ENCODE assay signal across 8 mouse cellular contexts in the genomic region with DNA sequence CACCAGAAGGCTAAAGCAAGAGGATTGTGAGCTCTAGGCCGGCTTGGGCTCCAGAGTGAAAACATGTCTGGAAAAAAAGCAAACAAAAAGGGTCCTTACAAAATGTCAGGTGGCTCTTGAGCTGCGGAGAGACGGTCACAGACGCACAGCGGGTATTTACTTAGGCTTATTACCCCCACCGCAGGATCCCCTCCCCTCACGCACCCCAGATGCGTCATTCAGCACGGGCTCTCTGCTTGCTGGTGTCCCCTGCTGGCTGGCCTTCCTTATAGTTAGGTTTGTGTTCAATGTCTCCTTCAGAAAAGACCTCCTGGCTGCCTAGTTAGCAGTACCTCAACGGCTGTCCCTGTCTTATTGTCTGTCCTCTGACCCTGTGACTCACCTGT. TPM values are rescaled to one million over a fixed set of nuclear protein-coding genes. Genes with fewer than 3 reads are reported as not detected.
DNase-seq lines count a peak whose midpoint lies in the region; ATAC-seq and TF ChIP-seq lines count a peak whose summit lies in the region.

No protein-coding gene starts in this region.

- no peaks in the 10 kb centered on the region for H3K36me3 ChIP-seq in kidney, postnatal 0 days (ENCODE audit: insufficient read depth, low read length)
- H3K36me3 ChIP-seq in heart, embryonic 16.5 days (ENCODE audit: control insufficient read depth, insufficient read depth): no peaks in the 10 kb centered on the region
- H3K36me3 ChIP-seq in liver, embryonic 13.5 days: no peaks in the 10 kb centered on the region
- H3K36me3 ChIP-seq in neural tube, embryonic 13.5 days: no peaks in the 10 kb centered on the region

- no peak overlapping the region for H3K9ac ChIP-seq in kidney, postnatal 0 days (ENCODE audit: low read depth, low read length)
- H3K9ac ChIP-seq in heart, embryonic 16.5 days (ENCODE audit: low read length): no peak overlapping the region
- H3K9ac ChIP-seq in liver, embryonic 13.5 days: no peak overlapping the region
- peak overlapping the region; percentile 82; the same call in 1 of the 2 replicates for H3K9ac ChIP-seq in neural tube, embryonic 13.5 days

- WGBS in kidney, postnatal 0 days: 10% methylated on average over 10 of the region's 10 CpGs
- 5% methylated on average over 10 of the region's 10 CpGs for WGBS in heart, embryonic 16.5 days
- 10% methylated on average over 10 of the region's 10 CpGs for WGBS in liver, embryonic 13.5 days (ENCODE audit: insufficient replicate concordance)
- WGBS in neural tube, embryonic 13.5 days: 2% methylated on average over 10 of the region's 10 CpGs

- no peaks in the 10 kb centered on the region for H3K9me3 ChIP-seq in kidney, postnatal 0 days (replicated peaks; ENCODE audit: low read length)
- 0 out of 2 replicates have a peak, but pooled peaks cover 2% of the 10 kb centered on the region for H3K9me3 ChIP-seq in heart, embryonic 16.5 days (replicated peaks; ENCODE audit: control insufficient read depth, low read length)
- no peaks in the 10 kb centered on the region for H3K9me3 ChIP-seq in liver, embryonic 13.5 days (replicated peaks)
- H3K9me3 ChIP-seq in neural tube, embryonic 13.5 days: 0 out of 2 replicates have a peak, but pooled peaks cover under 1% of the 10 kb centered on the region

- no peak overlapping the region for H3K4me3 ChIP-seq in kidney, postnatal 0 days (replicated peaks; ENCODE audit: low read depth, low read length)
- peak overlapping the region; percentile 79 for H3K4me3 ChIP-seq in heart, embryonic 16.5 days (ENCODE audit: low read length)
- no peak overlapping the region for H3K4me3 ChIP-seq in liver, embryonic 13.5 days (replicated peaks)
- H3K4me3 ChIP-seq in neural tube, embryonic 13.5 days: no peak overlapping the region

- peak; percentile 55 for TF ChIP-seq CTCF in kidney, postnatal 0 days (IDR thresholded peaks at IDR 0.05; ENCODE audit: low read depth)

- peaks cover 11% of the 10 kb centered on the region for H3K4me1 ChIP-seq in kidney, postnatal 0 days (replicated peaks; ENCODE audit: insufficient read depth, low read length)
- H3K4me1 ChIP-seq in heart, embryonic 16.5 days (ENCODE audit: control insufficient read depth, insufficient read depth, low read length): peaks cover 7% of the 10 kb centered on the region; the same call in 1 of the 2 replicates
- peaks cover 13% of the 10 kb centered on the region for H3K4me1 ChIP-seq in liver, embryonic 13.5 days (replicated peaks)
- peaks cover 28% of the 10 kb centered on the region for H3K4me1 ChIP-seq in neural tube, embryonic 13.5 days (replicated peaks)

- no peak for ATAC-seq in kidney, postnatal 0 days (replicated peaks; ENCODE audit: low FRiP score, low read depth)
- no peak for ATAC-seq in heart, embryonic 16.5 days (replicated peaks; ENCODE audit: extremely low read depth, insufficient read depth, low FRiP score)
- no peak for ATAC-seq in liver, embryonic 13.5 days (ENCODE audit: low read depth)
- no peak for ATAC-seq in neural tube, embryonic 13.5 days (ENCODE audit: low read depth)

- no peak for DNase-seq in kidney, postnatal 0 days (ENCODE audit: low spot score)
- DNase-seq in kidney, postnatal 14 days: no peak
- DNase-seq in embryo, embryonic 10.5 days (ENCODE audit: low spot score): peak; percentile 53
- no peak for DNase-seq in liver, embryonic 13.5 days
- no peak for DNase-seq in gastrocnemius, adult 8-10 months (ENCODE audit: low spot score in 2 of 2)
- no peak for DNase-seq in adrenal gland, adult 18-20 months (ENCODE audit: low spot score in 2 of 2)

- H3K4me2 ChIP-seq in kidney, postnatal 0 days (ENCODE audit: low read length): peak overlapping the region; percentile 99; the same call in 1 of the 2 replicates
- peak overlapping the region; percentile 95 for H3K4me2 ChIP-seq in heart, embryonic 16.5 days (ENCODE audit: low read depth, low read length)
- 0 out of 2 replicates have a peak overlapping the region, but pooled peaks have one; percentile 69 for H3K4me2 ChIP-seq in liver, embryonic 13.5 days
- peak overlapping the region; percentile 91 for H3K4me2 ChIP-seq in neural tube, embryonic 13.5 days

- H3K27ac ChIP-seq in kidney, postnatal 0 days: no peak overlapping the region
- no peak overlapping the region for H3K27ac ChIP-seq in heart, embryonic 16.5 days (ENCODE audit: low read length)
- H3K27ac ChIP-seq in liver, embryonic 13.5 days: no peak overlapping the region
- 0 out of 2 replicates have a peak overlapping the region, but pooled peaks have one; percentile 42 for H3K27ac ChIP-seq in neural tube, embryonic 13.5 days (replicated peaks)

- H3K27me3 ChIP-seq in kidney, postnatal 0 days (ENCODE audit: insufficient read depth, low read length): no peaks in the 10 kb centered on the region
- peaks cover 12% of the 10 kb centered on the region for H3K27me3 ChIP-seq in heart, embryonic 16.5 days (ENCODE audit: control insufficient read depth, insufficient read depth, low read length)
- H3K27me3 ChIP-seq in liver, embryonic 13.5 days: peaks cover 61% of the 10 kb centered on the region
- peaks cover 36% of the 10 kb centered on the region for H3K27me3 ChIP-seq in neural tube, embryonic 13.5 days

RNA-seq across cellular contexts. Expression of a gene that starts 23.1 kb away (rescaled TPM):
- polyA plus RNA-seq in kidney, postnatal 0 days (2015; fragmentation: Nextera tagmentation; extraction: Ambion mirVana): 11.5 and 14.4 TPM in 2 replicates
- polyA plus RNA-seq in heart, embryonic 16.5 days (2015; fragmentation: Nextera tagmentation; extraction: Ambion mirVana): 8.3 and 8.7 TPM in 2 replicates
- 1.5 and 1.7 TPM in 2 replicates for polyA plus RNA-seq in liver, embryonic 13.5 days (2015; fragmentation: Nextera tagmentation; extraction: Ambion mirVana)
- 40.0 and 40.1 TPM in 2 replicates for polyA plus RNA-seq in neural tube, embryonic 13.5 days (2015; fragmentation: Nextera tagmentation; extraction: Ambion mirVana)
- 10 to 100 TPM in 2 of 4 experiments, 1 to 10 TPM in 2; 9.8 to 17.5 (median 12.5) TPM for total RNA-seq in gastrocnemius, adult 8-10 months (2022)
- 10 to 100 TPM; 39.6 to 76.0 TPM for total RNA-seq in adrenal gland, adult 18-20 months (2021)
